Mouse (Mus musculus) neural tube, embryonic 14.5 days (tissue): ENCODE data around the gene Ccpg1. TPM values are rescaled to one million over a fixed set of nuclear protein-coding genes. Genes with fewer than 3 reads are reported as not detected.
A peak's percentile ranks its signal among the peaks of the same experiment; 100 is the strongest.

Experiments used
- ATAC-seq: fragments of 200-750 bp; cut with Nextera tagmentation; 2 replicates; pipeline ENCODE4 v1.8.0; 2017; ENCODE audit warnings: low read depth, mild to moderate bottlenecking, moderate TSS enrichment, moderate library complexity
- H3K27ac ChIP-seq: fragments of 300-500 bp; sonication (generic); 2 replicates; pipeline ENCODE4 v1.5.1; 2014; ENCODE audit warnings: low read depth, mild to moderate bottlenecking, control low read depth, low read length, moderate library complexity, mixed read lengths
- H3K27me3 ChIP-seq: fragments of 300-500 bp; sonication (generic); 2 replicates; pipeline ENCODE4 v1.6.1; 2014; ENCODE audit warnings: low read length; ENCODE audit not compliant: control insufficient read depth, insufficient read depth
- H3K36me3 ChIP-seq: fragments of 300-500 bp; sonication (generic); 2 replicates; pipeline ENCODE4 v1.6.1; 2014; ENCODE audit warnings: low read length, mixed read lengths; ENCODE audit not compliant: control insufficient read depth, insufficient read depth
- H3K4me1 ChIP-seq: fragments of 300-500 bp; sonication (generic); 2 replicates; pipeline ENCODE4 v1.6.1; 2014; ENCODE audit warnings: low read length; ENCODE audit not compliant: control insufficient read depth, insufficient read depth
- H3K4me2 ChIP-seq: fragments of 300-500 bp; sonication (generic); 2 replicates; pipeline ENCODE4 v1.6.1; 2014; ENCODE audit warnings: mild to moderate bottlenecking, low read depth, low read length, control low read depth
- H3K4me3 ChIP-seq: fragments of 300-500 bp; sonication (generic); 2 replicates; pipeline ENCODE4 v1.5.1; 2014; ENCODE audit warnings: low read depth, low read length, control low read depth, mixed read lengths
- H3K9ac ChIP-seq: fragments of 300-500 bp; sonication (generic); replicated peaks from 2 replicates; pipeline ENCODE4 v1.6.1; 2014; ENCODE audit warnings: low read depth, mild to moderate bottlenecking, control low read depth, low read length, mixed read lengths
- H3K9me3 ChIP-seq: fragments of 300-500 bp; sonication (generic); 2 replicates; pipeline ENCODE4 v1.6.1; 2016; ENCODE audit warnings: low read length; ENCODE audit not compliant: control insufficient read depth
- WGBS: fragments of 180-500 bp; shearing (Covaris S2); extraction: QIAGEN DNeasy Blood & Tissue Kit; methylation state at CpG from one replicate; pipeline ENCODE4 v1.1.7; 2014; 5-methylcytosine and 5-hydroxymethylcytosine counted together
- polyA plus RNA-seq: library from polyadenylated mRNA; unstranded; fragments of >200 nt; fragmentation: Nextera tagmentation; extraction: Ambion mirVana; gene quantifications from 2 replicates; pipeline ENCODE4 v1.2.1, GENCODE M21; 2014

Ccpg1 gene
- polyA plus RNA-seq, 1 experiment from 2014 or later, result 33.8 TPM

DNA sequence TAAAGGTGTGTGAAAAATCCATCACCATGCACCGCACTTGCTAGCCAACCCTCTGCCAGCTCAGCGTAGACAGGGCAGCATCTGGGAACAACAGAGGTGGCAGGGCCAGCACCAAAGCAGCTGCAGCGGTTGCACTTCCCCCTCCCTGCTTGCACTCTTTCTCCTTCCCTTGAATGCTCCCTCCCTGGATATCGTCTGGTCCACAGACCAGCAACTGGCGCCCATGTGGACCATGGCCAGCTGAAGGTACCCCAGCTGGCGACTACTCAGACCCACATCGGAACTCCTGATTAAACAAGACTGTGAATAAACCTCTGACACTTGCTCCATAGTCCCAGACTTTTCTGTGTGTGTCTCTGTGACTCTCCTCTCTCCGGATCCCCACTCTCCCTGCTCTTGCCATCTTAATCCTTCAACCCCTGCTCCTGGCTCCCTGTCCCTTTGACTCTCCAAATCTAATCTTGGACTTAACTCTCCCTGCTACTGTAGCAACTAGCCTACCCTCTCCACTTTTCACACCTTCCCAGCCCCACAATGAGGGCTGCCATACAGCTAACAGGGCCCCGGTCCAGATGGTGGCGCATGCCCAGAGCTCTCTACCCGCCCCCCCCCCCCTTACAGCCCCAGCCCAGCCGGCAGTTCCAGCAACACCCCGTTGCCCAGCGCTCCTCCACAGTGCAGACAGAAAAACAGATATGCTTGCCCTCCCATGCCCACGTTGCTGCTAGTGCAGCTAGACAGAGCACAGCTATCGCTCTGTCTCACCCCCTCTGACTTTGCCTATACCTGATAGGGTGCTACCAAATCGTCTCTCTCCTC, 40.8 kb downstream of the Ccpg1 start:
- Histone ChIP-seq H3K4me3 (no peak overlapping the region), H3K4me2 (peak overlapping the region; percentile 14; the same call in 1 of the 2 replicates), H3K9me3 (no peaks in the 10 kb centered on the region), H3K27me3 (no peaks in the 10 kb centered on the region), H3K9ac (no peak overlapping the region), H3K27ac (no peak overlapping the region), H3K36me3 (peaks cover 5% of the 10 kb centered on the region), H3K4me1 (0 out of 2 replicates have a peak, but pooled peaks cover 2% of the 10 kb centered on the region)
- peak; percentile 73 for ATAC-seq
- WGBS, result 25% methylated on average over 17 of the region's 17 CpGs

DNA sequence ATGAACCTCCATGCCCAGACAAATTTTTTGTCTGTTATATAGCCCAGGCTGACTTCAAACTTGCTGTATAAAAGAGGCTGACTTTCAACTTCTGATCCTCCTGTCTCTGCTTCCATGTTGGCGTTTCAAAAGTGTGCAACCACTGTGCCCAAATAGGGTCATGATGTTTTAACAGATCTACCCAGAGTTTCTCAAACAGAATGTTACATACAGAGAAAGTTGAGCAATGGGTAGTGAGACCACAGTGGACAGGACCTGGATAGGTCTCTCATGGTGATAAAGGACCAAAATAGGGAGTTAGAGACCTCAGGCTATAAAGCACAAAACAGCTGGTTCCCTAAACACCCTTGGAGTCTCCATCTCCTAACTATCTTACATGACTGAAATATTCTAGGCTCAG, 45.2 kb downstream of the Ccpg1 start:
- 94% methylated on average over 1 of the region's 1 CpGs for WGBS
- Histone ChIP-seq H3K27ac (no peak overlapping the region), H3K27me3 (no peaks in the 10 kb centered on the region), H3K4me2 (no peak overlapping the region), H3K36me3 (peaks cover 6% of the 10 kb centered on the region; the same call in 1 of the 2 replicates), H3K9me3 (no peaks in the 10 kb centered on the region), H3K4me3 (no peak overlapping the region), H3K9ac (no peak overlapping the region), H3K4me1 (0 out of 2 replicates have a peak, but pooled peaks cover 2% of the 10 kb centered on the region)
- ATAC-seq, result no peak

DNA sequence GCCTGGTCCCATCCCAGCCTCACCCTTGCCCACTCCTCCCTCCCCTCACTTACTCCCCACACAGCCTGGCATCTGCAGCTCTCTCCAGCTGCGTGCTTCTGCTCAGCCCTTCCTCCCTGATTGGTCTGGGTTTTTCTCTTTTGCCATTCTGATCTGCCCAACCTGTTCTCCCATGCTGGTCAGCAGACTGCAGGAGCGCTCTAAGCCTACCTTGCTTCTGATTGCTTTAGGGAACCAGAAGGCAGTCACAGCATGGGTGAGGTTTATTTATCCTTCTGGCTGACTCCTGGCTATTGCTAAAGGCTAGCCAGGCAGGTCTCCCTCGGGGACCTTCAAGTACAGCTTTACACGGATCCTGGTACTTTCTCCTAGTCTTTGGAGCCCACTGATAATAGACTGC, 46.2 kb downstream of the Ccpg1 start:
- Histone ChIP-seq H3K27ac (no peak overlapping the region), H3K9ac (no peak overlapping the region), H3K36me3 (peaks cover 6% of the 10 kb centered on the region), H3K4me2 (no peak overlapping the region), H3K9me3 (no peaks in the 10 kb centered on the region), H3K4me3 (no peak overlapping the region), H3K27me3 (no peaks in the 10 kb centered on the region), H3K4me1 (no peaks in the 10 kb centered on the region)
- ATAC-seq, result no peak
- 69% methylated on average over 4 of the region's 4 CpGs for whole genome bisulfite sequencing

DNA sequence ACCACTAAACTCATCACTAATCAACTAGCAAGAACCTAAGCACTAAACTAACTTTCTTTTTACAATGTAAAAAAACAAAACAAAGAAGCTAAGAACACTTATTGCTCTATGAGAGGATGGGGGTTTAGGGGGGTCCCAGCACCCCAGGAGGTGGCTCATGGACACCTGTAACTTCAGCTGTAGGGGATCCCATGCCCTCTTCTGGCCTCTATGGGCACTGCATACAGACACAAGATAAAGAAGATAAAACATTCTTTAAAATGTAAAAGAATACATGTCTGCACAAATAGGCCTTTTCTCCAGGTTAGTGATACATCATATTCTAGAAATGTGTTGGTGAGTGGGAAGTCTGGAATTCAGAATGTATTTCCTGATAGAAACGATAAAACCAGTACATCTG, 48.2 kb downstream of the Ccpg1 start:
- peaks cover 6% of the 10 kb centered on the region for H3K36me3 ChIP-seq
- WGBS, result 100% methylated on average over 1 of the region's 1 CpGs
- H3K9me3 ChIP-seq, result no peaks in the 10 kb centered on the region
- no peak overlapping the region for H3K9ac ChIP-seq
- no peaks in the 10 kb centered on the region for H3K27me3 ChIP-seq
- ATAC-seq, result no peak
- H3K4me3 ChIP-seq, result no peak overlapping the region
- H3K4me2 ChIP-seq, result no peak overlapping the region
- H3K4me1 ChIP-seq, result no peaks in the 10 kb centered on the region
- H3K27ac ChIP-seq, result no peak overlapping the region

DNA sequence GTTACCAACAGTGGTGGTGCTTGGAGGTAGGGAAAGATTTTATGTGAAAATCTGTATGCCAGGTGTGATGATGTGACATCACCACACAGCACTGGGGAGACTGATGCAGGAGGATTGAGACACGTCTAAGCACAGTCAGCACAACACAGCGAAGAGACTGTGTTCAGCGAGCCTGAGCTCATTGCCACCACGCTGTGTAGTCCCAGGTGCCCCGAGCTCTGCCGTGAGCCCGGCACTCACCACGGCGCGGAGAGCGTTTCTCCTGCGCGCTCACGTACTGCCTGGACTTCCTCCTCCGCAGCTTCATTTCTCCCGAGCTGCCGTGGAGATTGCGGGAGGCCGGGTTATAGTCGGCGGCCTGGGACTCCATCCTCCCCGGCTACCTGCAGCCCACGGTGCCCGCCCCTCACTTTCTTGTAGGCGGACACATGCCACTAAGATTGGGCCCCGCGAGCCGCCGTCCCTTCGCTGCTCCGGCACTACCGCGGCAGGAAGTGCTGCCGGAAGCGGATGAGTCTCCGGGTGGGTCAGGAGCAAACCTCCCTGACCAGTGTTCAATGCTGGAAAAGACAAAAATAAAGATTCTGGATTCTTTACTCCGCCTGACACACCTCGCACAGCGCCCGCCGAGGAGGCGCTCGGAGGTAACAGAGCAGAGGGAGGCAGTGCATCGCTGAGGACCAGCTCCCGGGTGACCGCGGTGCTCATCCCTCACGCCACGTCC, 54.2 kb downstream of the Ccpg1 start:
- WGBS, result under 1% methylated on average over 47 of the region's 49 CpGs

DNA sequence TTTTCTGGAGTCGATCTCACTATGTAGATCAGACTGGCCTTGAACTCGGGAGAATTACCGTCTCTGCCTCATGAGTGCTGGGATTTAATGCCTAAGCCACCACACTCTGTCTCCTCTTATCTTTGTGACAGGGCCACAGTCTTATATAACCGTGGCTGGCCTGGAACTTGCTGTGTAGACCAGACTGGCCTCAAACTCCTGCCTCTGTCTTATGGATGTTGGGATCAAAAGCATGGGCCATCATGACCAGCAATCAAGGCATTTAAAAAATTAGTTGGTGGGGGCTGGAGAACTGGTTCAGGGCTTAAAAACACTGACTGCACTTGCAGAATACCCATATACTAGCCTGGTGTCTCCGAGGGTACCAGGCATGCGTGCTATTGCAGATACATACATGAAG, 54.9 kb downstream of the Ccpg1 start, which contains the start of gene Pigb:
Pigb (minus strand) TSS at position 299 of the 400 bp plus-strand sequence.
- H3K9ac ChIP-seq, result peak within 1 kb of the TSS; percentile 76
- WGBS, result 32% methylated on average over 6 of the region's 6 CpGs
- peak within 1 kb of the TSS; percentile 73 for H3K27ac ChIP-seq
- H3K36me3 ChIP-seq, result no peaks in the 10 kb centered on the region; the same call in 1 of the 2 replicates
- no peaks in the 10 kb centered on the region for H3K9me3 ChIP-seq
- peak within 1 kb of the TSS; percentile 82 for H3K4me3 ChIP-seq
- no peak for ATAC-seq
- peaks cover 6% of the 10 kb centered on the region for H3K4me1 ChIP-seq
- H3K4me2 ChIP-seq, result peak within 1 kb of the TSS; percentile 80
- H3K27me3 ChIP-seq, result no peaks in the 10 kb centered on the region

More for the DNA sequence above, 54.2 kb downstream of the Ccpg1 start:
- Histone ChIP-seq H3K4me2 (peak overlapping the region; percentile 80), H3K27ac (peak overlapping the region; percentile 73), H3K9ac (peak overlapping the region; percentile 76), H3K27me3 (no peaks in the 10 kb centered on the region), H3K9me3 (no peaks in the 10 kb centered on the region), H3K36me3 (no peaks in the 10 kb centered on the region; the same call in 1 of the 2 replicates), H3K4me1 (peaks cover 5% of the 10 kb centered on the region), H3K4me3 (peak overlapping the region; percentile 82)
- peak; percentile 92 for ATAC-seq

DNA sequence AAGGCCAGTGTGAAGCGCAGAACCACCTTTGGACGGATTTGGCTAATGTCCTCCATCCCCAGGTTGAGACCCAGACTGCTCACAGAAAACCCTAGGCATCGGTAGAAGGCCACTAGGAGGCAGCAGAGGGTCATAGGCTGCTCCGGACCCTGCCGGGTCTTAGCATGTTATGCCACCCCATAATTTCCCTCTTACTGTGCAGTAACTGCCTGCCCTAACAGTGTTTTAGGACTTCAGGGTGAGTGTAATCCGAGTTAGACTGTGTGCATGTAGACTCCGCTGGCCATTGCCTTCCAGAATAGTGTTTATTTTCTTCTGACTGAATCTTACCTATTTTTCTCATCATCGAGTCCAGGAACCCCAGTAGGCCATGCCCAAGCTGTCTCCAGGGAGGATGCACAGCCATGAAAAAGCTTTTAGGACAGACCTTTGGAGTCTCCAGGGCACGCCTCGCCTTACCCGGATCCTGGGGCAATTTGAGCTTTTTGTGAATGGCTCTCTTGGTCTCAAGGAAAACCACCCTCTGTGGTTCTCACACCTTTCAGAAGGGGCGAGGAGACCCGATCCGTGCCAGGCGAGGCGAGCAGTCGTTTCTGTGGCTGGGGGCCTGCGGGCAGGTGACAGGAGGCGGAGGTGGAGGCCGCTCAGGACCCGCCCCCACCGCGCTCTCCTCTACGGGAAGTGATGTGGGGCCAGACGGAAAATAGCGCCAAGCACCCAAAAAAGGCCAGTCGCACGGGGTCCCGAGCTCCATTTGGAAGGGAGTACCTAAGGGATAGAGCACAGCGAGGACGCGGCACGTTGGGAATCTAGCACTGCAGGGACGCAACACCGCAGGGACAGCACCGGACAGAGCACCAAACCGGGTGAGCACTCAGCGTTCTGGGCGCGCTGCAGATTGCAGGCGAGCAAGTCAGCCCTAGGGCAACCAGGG, 59.2 kb downstream of the Ccpg1 start, which contains the start of gene Rab27a:
Rab27a (plus strand) TSS at position 709 of the 934 bp plus-strand sequence.
- WGBS, result 2% methylated on average over 41 of the region's 41 CpGs
- Histone ChIP-seq H3K9me3 (no peaks in the 10 kb centered on the region), H3K36me3 (no peaks in the 10 kb centered on the region), H3K27me3 (no peaks in the 10 kb centered on the region), H3K4me3 (peak within 1 kb of the TSS; percentile 40), H3K4me1 (peaks cover 7% of the 10 kb centered on the region), H3K27ac (no peak within 1 kb of the TSS), H3K9ac (peak within 1 kb of the TSS; percentile 62), H3K4me2 (peak within 1 kb of the TSS; percentile 63)
- ATAC-seq, result peak; percentile 57

DNA sequence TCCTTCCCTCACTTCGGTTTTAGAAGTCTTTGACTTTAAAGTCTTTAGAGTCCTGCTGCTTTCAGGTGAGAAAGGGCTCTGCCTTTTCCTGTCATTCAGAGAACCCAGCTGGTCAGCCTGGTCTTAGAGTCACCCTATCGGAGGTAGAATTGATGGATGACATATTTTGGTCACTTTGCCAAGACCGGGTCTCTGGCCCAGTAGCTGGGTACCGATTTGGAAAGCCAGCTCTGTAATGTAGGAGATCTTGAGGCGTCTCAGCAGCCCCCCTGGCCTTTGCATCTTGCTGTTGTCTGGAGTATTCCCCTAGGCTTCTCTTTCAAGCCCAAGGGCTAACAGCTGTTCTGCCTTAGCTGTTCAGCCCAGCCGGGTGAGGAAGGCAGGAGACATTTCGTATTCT, 60.0 kb downstream of the Ccpg1 start:
- no peak overlapping the region for H3K27ac ChIP-seq
- H3K4me1 ChIP-seq, result peaks cover 5% of the 10 kb centered on the region
- no peak overlapping the region; the same call in 1 of the 2 replicates for H3K9ac ChIP-seq
- WGBS, result 9% methylated on average over 7 of the region's 7 CpGs
- H3K27me3 ChIP-seq, result no peaks in the 10 kb centered on the region
- H3K4me3 ChIP-seq, result peak overlapping the region; percentile 40
- H3K4me2 ChIP-seq, result peak overlapping the region; percentile 63
- H3K36me3 ChIP-seq, result no peaks in the 10 kb centered on the region
- no peak for ATAC-seq
- H3K9me3 ChIP-seq, result no peaks in the 10 kb centered on the region
